In genomic region chr5:121184945-121185551, GRCm38 (mm10) we compare ENCODE assay signal across 8 mouse cellular contexts. TPM values are rescaled to one million over a fixed set of nuclear protein-coding genes. Genes with fewer than 3 reads are reported as not detected.
DNase-seq lines count a peak whose midpoint lies in the region; ATAC-seq and TF ChIP-seq lines count a peak whose summit lies in the region.

No protein-coding gene starts in this region.

- ATAC-seq in liver, embryonic 15.5 days (ENCODE audit: insufficient read depth): peak; percentile 62

- H3K9ac ChIP-seq in liver, embryonic 15.5 days: peak overlapping the region; percentile 30; the same call in 1 of the 2 replicates

- H3K4me3 ChIP-seq in layer of hippocampus, adult 2 months: peak overlapping the region; percentile 8; the same call in 1 of the 2 replicates
- H3K4me3 ChIP-seq in cortical plate, adult 2 months (ENCODE audit: insufficient read depth, low read length): no peak overlapping the region
- no peak overlapping the region for H3K4me3 ChIP-seq in hindbrain, embryonic 10.5 days
- no peak overlapping the region for H3K4me3 ChIP-seq in liver, embryonic 15.5 days (replicated peaks)

- peak overlapping the region; percentile 85 for H3K27ac ChIP-seq in layer of hippocampus, adult 2 months
- peak overlapping the region; percentile 63; the same call in 1 of the 2 replicates for H3K27ac ChIP-seq in cortical plate, adult 2 months (ENCODE audit: insufficient read depth, low read length)
- 0 out of 2 replicates have a peak overlapping the region, but pooled peaks have one; percentile 12 for H3K27ac ChIP-seq in hindbrain, embryonic 10.5 days
- H3K27ac ChIP-seq in liver, embryonic 15.5 days (replicated peaks): peak overlapping the region; percentile 69

- no peaks in the 10 kb centered on the region for H3K27me3 ChIP-seq in hindbrain, embryonic 10.5 days (ENCODE audit: insufficient read depth, poor library complexity, severe bottlenecking)
- no peaks in the 10 kb centered on the region for H3K27me3 ChIP-seq in liver, embryonic 15.5 days

- H3K4me2 ChIP-seq in liver, embryonic 15.5 days: peak overlapping the region; percentile 44

- peaks cover 5% of the 10 kb centered on the region; the same call in 1 of the 2 replicates for H3K36me3 ChIP-seq in hindbrain, embryonic 10.5 days
- H3K36me3 ChIP-seq in liver, embryonic 15.5 days (replicated peaks): no peaks in the 10 kb centered on the region

- H3K9me3 ChIP-seq in hindbrain, embryonic 10.5 days: no peaks in the 10 kb centered on the region
- H3K9me3 ChIP-seq in liver, embryonic 15.5 days (replicated peaks): no peaks in the 10 kb centered on the region

- no peak for TF ChIP-seq POLR2A in cortical plate, adult 2 months (IDR thresholded peaks at IDR 0.05; ENCODE audit: extremely low read depth, insufficient read depth, low read length)

- TF ChIP-seq CTCF in layer of hippocampus, adult 2 months (conservative IDR thresholded peaks at IDR 0.05): no peak
- no peak for TF ChIP-seq CTCF in cortical plate, adult 2 months (IDR thresholded peaks at IDR 0.05; ENCODE audit: extremely low read depth, insufficient read depth, low read length)

- DNase-seq in layer of hippocampus, adult 2 months (ENCODE audit: low spot score in 2 of 2): no peak
- DNase-seq in layer of hippocampus, postnatal 25 days (ENCODE audit: extremely low spot score in 1 of 2, low spot score in 1 of 2): no peak
- DNase-seq in hindbrain, embryonic 10.5 days (ENCODE audit: low spot score): no peak
- no peak for DNase-seq in ovary, postnatal 36 days (ENCODE audit: low spot score)
- DNase-seq in gastrocnemius, adult 18-20 months (ENCODE audit: low spot score): no peak
- no peak for DNase-seq in testis, postnatal 14 days (ENCODE audit: low spot score)

- peaks cover 21% of the 10 kb centered on the region for H3K4me1 ChIP-seq in cortical plate, adult 2 months (ENCODE audit: control insufficient read depth, insufficient read depth, low read length)
- H3K4me1 ChIP-seq in hindbrain, embryonic 10.5 days (replicated peaks): peaks cover 73% of the 10 kb centered on the region
- H3K4me1 ChIP-seq in liver, embryonic 15.5 days (replicated peaks): peaks cover 76% of the 10 kb centered on the region

- WGBS in hindbrain, embryonic 10.5 days: 65% methylated on average over 11 of the region's 11 CpGs
- WGBS in liver, embryonic 15.5 days (ENCODE audit: insufficient replicate concordance): 15% methylated on average over 11 of the region's 11 CpGs

RNA-seq across cellular contexts. Expression of gene Ptpn11, which starts 6.1 kb away (rescaled TPM):
- 10 to 100 TPM; 94.9 to 97.9 TPM for total RNA-seq in layer of hippocampus, adult 2 months (2021)
- total RNA-seq in layer of hippocampus, postnatal 25 days (2021): 10 to 100 TPM; 88.7 to 98.6 TPM
- 60.0 and 64.6 TPM in 2 replicates for polyA plus RNA-seq in cortical plate, adult 2 months (2012; rRNA removed)
- 20.4 and 23.1 TPM in 2 replicates for polyA plus RNA-seq in hindbrain, embryonic 10.5 days (2016; fragmentation: Nextera tagmentation; extraction: Ambion mirVana)
- 9.1 and 9.2 TPM in 2 replicates for polyA plus RNA-seq in liver, embryonic 15.5 days (2015; fragmentation: Nextera tagmentation; extraction: Ambion mirVana)
- 10 to 100 TPM; 58.2 to 78.2 TPM for total RNA-seq in gastrocnemius, adult 18-20 months (2021)

RNA-seq across cellular contexts. Expression of gene Rpl6, which starts 19.2 kb away (rescaled TPM):
- 100 to 1,000 TPM; 472 to 483 TPM for total RNA-seq in layer of hippocampus, adult 2 months (2021)
- 100 to 1,000 TPM; 433 to 489 TPM for total RNA-seq in layer of hippocampus, postnatal 25 days (2021)
- polyA plus RNA-seq in cortical plate, adult 2 months (2012; rRNA removed): 394 and 406 TPM in 2 replicates
- 553 and 627 TPM in 2 replicates for polyA plus RNA-seq in hindbrain, embryonic 10.5 days (2016; fragmentation: Nextera tagmentation; extraction: Ambion mirVana)
- 294 and 338 TPM in 2 replicates for polyA plus RNA-seq in liver, embryonic 15.5 days (2015; fragmentation: Nextera tagmentation; extraction: Ambion mirVana)
- total RNA-seq in gastrocnemius, adult 18-20 months (2021): 100 to 1,000 TPM; 465 to 471 TPM

RNA-seq across cellular contexts. Expression of gene Hectd4, which starts 35.0 kb away (rescaled TPM):
- total RNA-seq in layer of hippocampus, adult 2 months (2021): 100 to 1,000 TPM; 170 to 175 TPM
- total RNA-seq in layer of hippocampus, postnatal 25 days (2021): 100 to 1,000 TPM; 159 to 190 TPM
- 77.7 and 79.8 TPM in 2 replicates for polyA plus RNA-seq in cortical plate, adult 2 months (2012; rRNA removed)
- 5.4 and 6.6 TPM in 2 replicates for polyA plus RNA-seq in hindbrain, embryonic 10.5 days (2016; fragmentation: Nextera tagmentation; extraction: Ambion mirVana)
- polyA plus RNA-seq in liver, embryonic 15.5 days (2015; fragmentation: Nextera tagmentation; extraction: Ambion mirVana): 10.1 and 12.0 TPM in 2 replicates
- total RNA-seq in gastrocnemius, adult 18-20 months (2021): 10 to 100 TPM; 11.3 to 11.8 TPM

Comparison
In these comparisons a context has a peak if more than half of its experiments do, and no peak if none do; other contexts are left out.
1. H3K27ac ChIP-seq: peak in every context shown above with its lines; median percentile 85 in layer of hippocampus, adult 2 months; 69 in liver, embryonic 15.5 days; 63 in cortical plate, adult 2 months; 12 in hindbrain, embryonic 10.5 days.
2. RNA of gene Hectd4, which starts 35.0 kb away (total RNA-seq): 159 to 190 TPM in layer of hippocampus, postnatal 25 days and 170 to 175 TPM in layer of hippocampus, adult 2 months; 11.3 to 11.8 TPM in gastrocnemius, adult 18-20 months; every median in the first group is over 10 times any median in the second.